Mouse (Mus musculus) MEL (cell line): ENCODE measurements at regions not wholly inside any gene's neighbourhood (a gene's known extent, or its start where the extent isn't known, plus 50 kb on each side); places are given as distances from the start of the nearest gene placed in this dataset.

Experiments
- DNase-seq: peaks from one replicate; pipeline ENCODE4 v3.0.0; 2011; ENCODE audit warnings: low read depth, low spot score
- H3K27ac ChIP-seq: 2 replicates; pipeline ENCODE4 v1.5.1; 2012; ENCODE audit warnings: low read depth, mild to moderate bottlenecking, control low read depth, low read length, moderate library complexity; ENCODE audit not compliant: control insufficient read depth
- H3K27me3 ChIP-seq, 2 experiments: fragments of 150-350 bp in 1 of 2; sonication (generic) in 1 of 2; 2 replicates each; pipeline ENCODE4 v1.6.1; 2012; ENCODE audit warnings: low read length in 2 of 2, mild to moderate bottlenecking in 2 of 2, improper control_type of control experiment in 1 of 2, moderate library complexity in 1 of 2; ENCODE audit not compliant: insufficient read depth in 2 of 2, control insufficient read depth in 1 of 2
- H3K36me3 ChIP-seq, 2 experiments: 2 replicates each; pipeline ENCODE4 v1.6.1; 2012 to 2014; ENCODE audit warnings: low read length in 2 of 2, improper control_type of control experiment in 1 of 2, inconsistent platforms in 1 of 2, mild to moderate bottlenecking in 1 of 2; ENCODE audit not compliant: insufficient read depth in 2 of 2, control insufficient read depth in 1 of 2
- H3K4me1 ChIP-seq, 2 experiments: fragments of 150-350 bp in 1 of 2; sonication (generic) in 1 of 2; 2 replicates each; pipeline ENCODE4 v1.6.1; 2012; ENCODE audit warnings: low read length in 2 of 2, improper control_type of control experiment in 1 of 2, mild to moderate bottlenecking in 1 of 2; ENCODE audit not compliant: insufficient read depth in 2 of 2, control insufficient read depth in 1 of 2
- H3K4me3 ChIP-seq, 2 experiments: fragments of 150-350 bp in 1 of 2; sonication (generic) in 1 of 2; 2 replicates each; pipeline ENCODE4 v1.5.1; 2012; ENCODE audit warnings: low read depth in 2 of 2, low read length in 2 of 2, mild to moderate bottlenecking in 2 of 2, moderate library complexity in 2 of 2, control low read depth in 1 of 2, improper control_type of control experiment in 1 of 2; ENCODE audit not compliant: control insufficient read depth in 1 of 2, insufficient read depth in 1 of 2
- H3K79me2 ChIP-seq: 2 replicates; pipeline ENCODE4 v1.6.1; 2012; ENCODE audit warnings: mild to moderate bottlenecking, low read length, moderate library complexity; ENCODE audit not compliant: control insufficient read depth, poor library complexity, insufficient read depth
- H3K9ac ChIP-seq: 2 replicates; pipeline ENCODE4 v1.6.1; 2012; ENCODE audit warnings: low read depth, mild to moderate bottlenecking, control low read depth, low read length, moderate library complexity; ENCODE audit not compliant: control insufficient read depth, poor library complexity, severe bottlenecking
- H3K9me3 ChIP-seq: fragments of 150-350 bp; sonication (generic); replicated peaks from 2 replicates; pipeline ENCODE4 v1.6.1; 2012; ENCODE audit warnings: mild to moderate bottlenecking, low read length, improper control_type of control experiment, moderate library complexity; ENCODE audit not compliant: insufficient read depth
- CHD2 ChIP-seq: IDR thresholded peaks from 2 replicates; pipeline ENCODE4 v1.6.1; 2011; ENCODE audit warnings: low read length, improper control_type of control experiment
- ELF1 ChIP-seq: IDR thresholded peaks from 2 replicates; pipeline ENCODE4 v1.6.1; 2014; ENCODE audit warnings: low read depth, mild to moderate bottlenecking, inconsistent platforms, low read length, improper control_type of control experiment, moderate library complexity
- ETS1 ChIP-seq: IDR thresholded peaks from 2 replicates; pipeline ENCODE4 v1.6.1; 2012; ENCODE audit warnings: low read depth, mild to moderate bottlenecking, inconsistent platforms, low read length, improper control_type of control experiment, moderate library complexity
- MAZ ChIP-seq: IDR thresholded peaks from 2 replicates; pipeline ENCODE4 v1.6.1; 2012; ENCODE audit warnings: low read depth, mild to moderate bottlenecking, inconsistent platforms, low read length, improper control_type of control experiment
- MEF2A ChIP-seq: IDR thresholded peaks from 2 replicates; pipeline ENCODE4 v1.6.1; 2014; ENCODE audit warnings: low read depth, mild to moderate bottlenecking, inconsistent platforms, low read length, improper control_type of control experiment; ENCODE audit not compliant: poor library complexity, insufficient replicate concordance, severe bottlenecking; ENCODE audit errors: extremely low read depth
- MYB ChIP-seq: IDR thresholded peaks from 2 replicates; pipeline ENCODE4 v1.6.1; 2011; ENCODE audit warnings: mild to moderate bottlenecking, low read depth, low read length, improper control_type of control experiment
- MYC ChIP-seq: IDR thresholded peaks from 2 replicates; pipeline ENCODE4 v1.6.1; 2011; ENCODE audit warnings: low read depth, mild to moderate bottlenecking, low read length, improper control_type of control experiment, moderate library complexity
- NELFE ChIP-seq: IDR thresholded peaks from 2 replicates; pipeline ENCODE4 v1.6.1; 2011; ENCODE audit warnings: low read depth, low read length, improper control_type of control experiment
- NRF1 ChIP-seq: IDR thresholded peaks from 2 replicates; pipeline ENCODE4 v1.6.1; 2014; ENCODE audit warnings: low read depth, mild to moderate bottlenecking, inconsistent platforms, low read length, improper control_type of control experiment, moderate library complexity; ENCODE audit not compliant: poor library complexity, insufficient read depth, severe bottlenecking
- POLR2AphosphoS2 ChIP-seq: IDR thresholded peaks from 2 replicates; pipeline ENCODE4 v1.6.1; 2011; ENCODE audit warnings: low read length, improper control_type of control experiment
- RAD21 ChIP-seq: IDR thresholded peaks from 2 replicates; pipeline ENCODE4 v1.6.1; 2011; ENCODE audit warnings: mild to moderate bottlenecking, low read depth, low read length, improper control_type of control experiment
- TBP ChIP-seq: IDR thresholded peaks from 2 replicates; pipeline ENCODE4 v1.8.0; 2011; ENCODE audit warnings: low read depth, low read length, improper control_type of control experiment
- TCF12 ChIP-seq: IDR thresholded peaks from 2 replicates; pipeline ENCODE4 v1.6.1; 2014; ENCODE audit warnings: low read depth, mild to moderate bottlenecking, inconsistent platforms, low read length, improper control_type of control experiment, moderate library complexity
- USF1 ChIP-seq: IDR thresholded peaks from 2 replicates; pipeline ENCODE4 v1.6.1; 2014; ENCODE audit warnings: low read depth, mild to moderate bottlenecking, inconsistent platforms, low read length, improper control_type of control experiment, moderate library complexity
- ZC3H11A ChIP-seq: IDR thresholded peaks from 2 replicates; pipeline ENCODE4 v1.6.1; 2012; ENCODE audit warnings: low read depth, mild to moderate bottlenecking, inconsistent platforms, low read length, improper control_type of control experiment
- ZKSCAN1 ChIP-seq: IDR thresholded peaks from 2 replicates; pipeline ENCODE4 v1.6.1; 2012; ENCODE audit warnings: low read depth, mild to moderate bottlenecking, inconsistent platforms, low read length, improper control_type of control experiment, moderate library complexity
- ZMIZ1 ChIP-seq: IDR thresholded peaks from 2 replicates; pipeline ENCODE4 v1.6.1; 2012; ENCODE audit warnings: low read depth, mild to moderate bottlenecking, inconsistent platforms, low read length, improper control_type of control experiment, moderate library complexity

DNA sequence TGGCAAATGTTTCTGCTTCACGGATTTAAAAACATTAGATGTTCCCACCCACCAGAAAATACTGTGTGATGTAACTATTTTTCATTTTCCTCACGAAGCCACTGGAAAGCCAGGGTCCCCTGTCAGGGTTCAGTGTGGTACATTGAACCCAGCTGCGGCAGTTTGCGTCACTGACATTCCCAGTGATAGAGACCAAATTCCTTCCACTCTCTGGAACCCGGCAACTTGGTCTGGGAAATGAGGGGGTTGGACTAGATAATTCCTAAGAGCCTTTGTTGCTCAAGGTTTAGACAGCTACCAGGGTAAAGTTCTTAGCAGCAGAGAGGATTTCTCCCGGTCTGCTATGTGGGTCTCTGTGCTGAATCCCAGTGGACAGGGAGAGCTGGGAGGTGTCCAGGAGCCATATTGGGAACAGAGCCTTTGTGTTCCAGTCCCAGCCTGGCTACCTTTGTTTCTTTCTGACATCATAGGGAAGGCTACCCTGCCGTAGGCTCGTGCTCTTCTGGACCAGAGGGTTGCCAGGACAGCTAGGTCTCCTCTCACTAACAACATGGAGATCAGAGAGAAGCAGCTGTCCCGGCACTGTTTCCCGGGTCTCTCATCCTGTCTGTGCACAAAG is 164.5 kb downstream of the Sec61b start:
- Histone ChIP-seq H3K9me3 (no peaks in the 10 kb centered on the region), H3K4me1 (no peaks in the 10 kb centered on the region)
- TF ChIP-seq ELF1 (no peak), MAZ (no peak), ZKSCAN1 (no peak), MEF2A (no peak), NELFE (no peak), MYB (no peak), CHD2 (no peak), POLR2AphosphoS2 (no peak), ZMIZ1 (no peak), NRF1 (no peak), MYC (no peak), RAD21 (no peak), ZC3H11A (no peak)

DNA sequence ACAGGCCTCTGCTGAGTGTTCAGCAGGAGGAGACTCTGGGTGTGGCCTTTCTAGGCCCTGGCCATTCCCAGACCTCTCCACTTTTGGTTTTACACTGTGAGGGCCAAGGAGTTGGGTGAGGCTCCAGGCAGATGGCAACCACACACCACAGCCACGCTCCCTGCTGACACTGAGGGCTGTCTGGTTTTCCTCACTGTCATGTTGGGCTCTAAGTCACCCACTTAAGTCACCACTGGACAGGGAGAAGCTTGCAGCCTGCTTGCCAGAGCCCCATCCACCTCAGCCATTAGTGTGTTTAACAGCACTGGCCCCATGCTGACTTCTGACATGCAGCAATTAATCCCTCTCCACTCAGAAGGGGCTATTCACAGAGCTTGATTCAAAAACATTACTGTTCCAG is 170.6 kb downstream of the Sec61b start:
- H3K27ac ChIP-seq: no peak overlapping the region
- no peaks in the 10 kb centered on the region for H3K9me3 ChIP-seq
- TF ChIP-seq TCF12: no peak
- no peak for TF ChIP-seq ETS1
- TF ChIP-seq TBP: no peak
- TF ChIP-seq USF1: no peak
- H3K27me3 ChIP-seq: no peaks in the 10 kb centered on the region
- no peaks in the 10 kb centered on the region for H3K4me1 ChIP-seq
- no peak overlapping the region for H3K4me3 ChIP-seq
- no peak overlapping the region for H3K9ac ChIP-seq
- no peak for DNase-seq
- no peaks in the 10 kb centered on the region for H3K36me3 ChIP-seq
- no peaks in the 10 kb centered on the region for H3K79me2 ChIP-seq

More for the DNA sequence above, 164.5 kb downstream of the Sec61b start:
- Histone ChIP-seq H3K27ac (no peak overlapping the region), H3K79me2 (no peaks in the 10 kb centered on the region), H3K9ac (no peak overlapping the region), H3K4me3 (no peak overlapping the region), H3K27me3 (no peaks in the 10 kb centered on the region), H3K36me3 (no peaks in the 10 kb centered on the region)
- no peak for DNase-seq
